Mouse (Mus musculus): Measurements from ENCODE around the gene H2al1g.
"Not testable (repeated sequence)": the region's sequence is repeated elsewhere in the genome, so short reads cannot be mapped to it uniquely, and the experiment has no call there.

GRCm38 (mm10) chrX:11327522-11327921 is 9.5 kb downstream of the H2al1g start, which contains the start of gene H2al1j:
- not testable (repeated sequence) for TF ChIP-seq MAX (IDR thresholded peaks at IDR 0.05; ENCODE audit: low read length); ZC3H11A (IDR thresholded peaks at IDR 0.05; ENCODE audit: low read depth, low read length)

Data from MEL (cell line).